Mouse (Mus musculus) embryo, embryonic 10.5 days (tissue): ENCODE results near the gene Mtmr12.
"Not testable (repeated sequence)": the region's sequence is repeated elsewhere in the genome, so short reads cannot be mapped to it uniquely, and the experiment has no call there.

ENCODE experiments used
- DNase-seq: peaks from one replicate; pipeline ENCODE4 v3.0.0-alpha.2; 2015; ENCODE audit warnings: low spot score

The Mtmr12 gene

GRCm38 (mm10) chr15:12204319-12205159, at the start of gene Mtmr12:
Mtmr12 (plus strand) TSS chr15:12205028.
- DNase-seq = peak; percentile 99

GRCm38 (mm10) chr15:12178126-12178525, 26.7 kb upstream of the Mtmr12 start:
- no peak for DNase-seq

- not testable (repeated sequence) for DNase-seq
These were observed 23.5 kb upstream of the Mtmr12 start for GRCm38 (mm10) chr15:12181181-12181805.

GRCm38 (mm10) chr15:12193880-12194816, 10.7 kb upstream of the Mtmr12 start:
- DNase-seq = no peak

GRCm38 (mm10) chr15:12194817-12195735, 9.8 kb upstream of the Mtmr12 start:
- no peak for DNase-seq

- no peak for DNase-seq
These were observed 8.9 kb upstream of the Mtmr12 start for GRCm38 (mm10) chr15:12195966-12196365.

GRCm38 (mm10) chr15:12196410-12197191, 8.2 kb upstream of the Mtmr12 start:
- DNase-seq = peak; percentile 91

GRCm38 (mm10) chr15:12197361-12197760, 7.5 kb upstream of the Mtmr12 start:
- DNase-seq = no peak

- DNase-seq = no peak
These were observed 4.8 kb upstream of the Mtmr12 start for GRCm38 (mm10) chr15:12200021-12200420.

GRCm38 (mm10) chr15:12201856-12202255, 3.0 kb upstream of the Mtmr12 start:
- DNase-seq = no peak

GRCm38 (mm10) chr15:12202456-12202855, 2.4 kb upstream of the Mtmr12 start:
- no peak for DNase-seq

- not testable (repeated sequence) for DNase-seq
These were observed 1.8 kb upstream of the Mtmr12 start for GRCm38 (mm10) chr15:12203008-12203407.

GRCm38 (mm10) chr15:12203512-12204318, 1.1 kb upstream of the Mtmr12 start:
- DNase-seq = peak; percentile 81

GRCm38 (mm10) chr15:12205160-12205901, 503 bp downstream of the Mtmr12 start:
- no peak for DNase-seq

- no peak for DNase-seq
These were observed 1.2 kb downstream of the Mtmr12 start for GRCm38 (mm10) chr15:12205902-12206645.

- DNase-seq = no peak
These were observed 1.9 kb downstream of the Mtmr12 start for GRCm38 (mm10) chr15:12206646-12207222.

GRCm38 (mm10) chr15:12207556-12208090, 2.8 kb downstream of the Mtmr12 start:
- DNase-seq = no peak
